Mouse (Mus musculus): Measurements from ENCODE around the gene Dnm3. TPM values are rescaled to one million over a fixed set of nuclear protein-coding genes. Genes with fewer than 3 reads are reported as not detected.

The Dnm3 gene
- total RNA-seq, 2 experiments from 2014 or later = 4.7 to 7.4 TPM

Small RNAs within 50 kb of the gene (microRNA-seq; reads per million reads assigned to microRNA genes)
- gene Mir199a-2 = 13.9 reads per million, percentile 30 among the genes with 10 or more reads in this experiment
- gene Mir214 = 6,063 reads per million, percentile 93 among the genes with 10 or more reads in this experiment

Other genes with a start within 250 kb of the Dnm3 start
- 1 to 10 TPM; 4.1 to 5.7 TPM for gene Mettl13, start 70.5 kb upstream of the Dnm3 start, total RNA-seq (2021)
- gene Vamp4, start 92.5 kb upstream of the Dnm3 start, total RNA-seq (2021) = 10 to 100 TPM; 19.9 to 24.0 TPM
- gene Myoc, start 161.1 kb upstream of the Dnm3 start, total RNA-seq (2021) = 1 to 10 TPM; 2.3 TPM
- gene Myocos, start 180.2 kb upstream of the Dnm3 start, total RNA-seq (2021) = not detected

Measured in heart, postnatal 25 days (tissue).